8 mouse cellular contexts compared by ENCODE assay signal in genomic region chr13:78198871-78199641, GRCm38 (mm10). TPM values are rescaled to one million over a fixed set of nuclear protein-coding genes. Genes with fewer than 3 reads are reported as not detected.
DNase-seq lines count a peak whose midpoint lies in the region; ATAC-seq and TF ChIP-seq lines count a peak whose summit lies in the region.

No protein-coding gene starts in this region.

- peaks cover 15% of the 10 kb centered on the region for H3K79me2 ChIP-seq in myocyte (ENCODE audit: control insufficient read depth, insufficient read depth)

- TF ChIP-seq POLR2A in limb, embryonic 14.5 days (IDR thresholded peaks at IDR 0.05; ENCODE audit: borderline replicate concordance, extremely low read depth, insufficient read depth, insufficient read length): no peak
- TF ChIP-seq POLR2A in myocyte (IDR thresholded peaks at IDR 0.05; ENCODE audit: insufficient read length, low read depth): peak; percentile 39

- peak; percentile 22; the same call in 1 of the 2 replicates for ATAC-seq in embryonic facial prominence, embryonic 13.5 days (ENCODE audit: insufficient number of reproducible peaks, insufficient read depth, low FRiP score, low TSS enrichment, low read depth)
- ATAC-seq in limb, embryonic 14.5 days (ENCODE audit: low FRiP score, low read depth): peak; percentile 49

- peak overlapping the region; percentile 88 for H3K9ac ChIP-seq in embryonic facial prominence, embryonic 13.5 days
- H3K9ac ChIP-seq in limb, embryonic 14.5 days (ENCODE audit: low read depth, low read length, severe bottlenecking): peak overlapping the region; percentile 68

- H3K4me1 ChIP-seq in embryonic facial prominence, embryonic 13.5 days: peaks cover 27% of the 10 kb centered on the region
- H3K4me1 ChIP-seq in limb, embryonic 14.5 days (ENCODE audit: control insufficient read depth, insufficient read depth, low read length): peaks cover 13% of the 10 kb centered on the region; the same call in 1 of the 2 replicates

- peak overlapping the region; percentile 88 for H3K4me2 ChIP-seq in embryonic facial prominence, embryonic 13.5 days
- peak overlapping the region; percentile 91 for H3K4me2 ChIP-seq in limb, embryonic 14.5 days (replicated peaks; ENCODE audit: low read depth, low read length, severe bottlenecking)
- H3K4me2 ChIP-seq in myocyte (ENCODE audit: low read depth): peak overlapping the region; percentile 100

- peak overlapping the region; percentile 71 for H3K4me3 ChIP-seq in embryonic facial prominence, embryonic 13.5 days
- peak overlapping the region; percentile 60 for H3K4me3 ChIP-seq in limb, embryonic 14.5 days (replicated peaks; ENCODE audit: low read length)
- peak overlapping the region; percentile 78 for H3K4me3 ChIP-seq in myocyte

- intact Hi-C loops in left cerebral cortex, postnatal 36 days (cut with DNase I): no loop called here

- H3K36me3 ChIP-seq in embryonic facial prominence, embryonic 13.5 days: no peaks in the 10 kb centered on the region
- no peaks in the 10 kb centered on the region for H3K36me3 ChIP-seq in limb, embryonic 14.5 days (ENCODE audit: control insufficient read depth, insufficient read depth, low read length)
- H3K36me3 ChIP-seq in myocyte (ENCODE audit: control insufficient read depth, insufficient read depth): no peaks in the 10 kb centered on the region

- peak; percentile 58 to 69 for DNase-seq in left cerebral cortex, postnatal 36 days (ENCODE audit: low spot score in 2 of 2)
- DNase-seq in left cerebral cortex, adult 11 months (ENCODE audit: low spot score): no peak
- peak; percentile 63 to 69 for DNase-seq in adrenal gland, adult 18-20 months (ENCODE audit: low spot score in 2 of 2)
- DNase-seq in heart, postnatal 4 days: peak; percentile 61
- DNase-seq in limb, embryonic 14.5 days (ENCODE audit: low spot score): no peak
- no peak for DNase-seq in B cell, adult 2 months

- H3K9me3 ChIP-seq in embryonic facial prominence, embryonic 13.5 days: no peaks in the 10 kb centered on the region
- no peaks in the 10 kb centered on the region for H3K9me3 ChIP-seq in limb, embryonic 14.5 days (ENCODE audit: control insufficient read depth, low read length)

- H3K27ac ChIP-seq in embryonic facial prominence, embryonic 13.5 days: peak overlapping the region; percentile 96
- peak overlapping the region; percentile 58; the same call in 1 of the 2 replicates for H3K27ac ChIP-seq in limb, embryonic 14.5 days (replicated peaks; ENCODE audit: low read depth, low read length)

- peaks cover 82% of the 10 kb centered on the region for H3K27me3 ChIP-seq in embryonic facial prominence, embryonic 13.5 days
- peaks cover 72% of the 10 kb centered on the region for H3K27me3 ChIP-seq in limb, embryonic 14.5 days (ENCODE audit: control insufficient read depth, insufficient read depth, low read length)
- H3K27me3 ChIP-seq in myocyte (ENCODE audit: control insufficient read depth, insufficient read depth, insufficient read length): no peaks in the 10 kb centered on the region

- peak overlapping the region; percentile 98 for H3ac ChIP-seq in myocyte (ENCODE audit: control insufficient read depth, insufficient read length)

- WGBS in embryonic facial prominence, embryonic 13.5 days: under 1% methylated on average over 85 of the region's 92 CpGs
- 2% methylated on average over 44 of the region's 92 CpGs for WGBS in limb, embryonic 14.5 days

TF ChIP-seq in myocyte, 11 proteins besides CTCF, POLR2A, EP300 and RAD21:
- TF ChIP-seq MYOG (IDR thresholded peaks at IDR 0.05; ENCODE audit: control insufficient read depth in 1 of 3, insufficient read depth in 1 of 3, insufficient read length in 2 of 3, low read depth in 2 of 3) (peak in 1 of 3 experiments; percentile 21), TCF3 (IDR thresholded peaks at IDR 0.05; ENCODE audit: insufficient read length, low read depth) (no peak)

RNA-seq across cellular contexts. Expression of gene Nr2f1, which starts 0.5 kb away (rescaled TPM):
- 100 to 1,000 TPM; 128 to 130 TPM for total RNA-seq in left cerebral cortex, postnatal 36 days (2021)
- total RNA-seq in adrenal gland, adult 18-20 months (2021): 10 to 100 TPM; 21.5 to 24.1 TPM
- polyA plus RNA-seq in embryonic facial prominence, embryonic 13.5 days (2015; fragmentation: Nextera tagmentation; extraction: Ambion mirVana): 14.1 and 15.8 TPM in 2 replicates
- 1 to 10 TPM; 4.6 to 4.8 TPM for total RNA-seq in heart, postnatal 4 days (2021)
- 16.6 and 26.6 TPM in 2 replicates for polyA plus RNA-seq in limb, embryonic 14.5 days (2012; rRNA removed)
- polyA plus RNA-seq in limb, embryonic 14.5 days (2014; fragmentation: Nextera tagmentation; extraction: Ambion mirVana): 1.6 and 2.1 TPM in 2 replicates
- 5.8 TPM for polyA plus RNA-seq in myocyte (2012; fragmentation: generic; extraction: Trizol)

Comparison
In these comparisons a context has a peak if more than half of its experiments do, and no peak if none do; other contexts are left out.
1. DNase-seq: peak in left cerebral cortex, postnatal 36 days (2 of 2), adrenal gland, adult 18-20 months (2 of 2) and heart, postnatal 4 days (single experiment); none in left cerebral cortex, adult 11 months (single experiment), limb, embryonic 14.5 days (single experiment) and B cell, adult 2 months (0 of 2).
2. RNA of gene Nr2f1, which starts 0.5 kb away (total RNA-seq): 128 to 130 TPM in left cerebral cortex, postnatal 36 days; 21.5 to 24.1 TPM in adrenal gland, adult 18-20 months and 4.6 to 4.8 TPM in heart, postnatal 4 days; every median in the first group is over 4 times any median in the second.
3. Peak in every context shown above with its lines, with median percentiles within 50 percentile points of each other: H3K4me2 ChIP-seq and H3K4me3 ChIP-seq.